Mouse (Mus musculus): ENCODE measurements at regions not wholly inside any gene's neighbourhood (a gene's known extent, or its start where the extent isn't known, plus 50 kb on each side); places are given as distances from the start of the nearest gene placed in this dataset.
A peak's percentile ranks its signal among the peaks of the same experiment; 100 is the strongest.

DNA sequence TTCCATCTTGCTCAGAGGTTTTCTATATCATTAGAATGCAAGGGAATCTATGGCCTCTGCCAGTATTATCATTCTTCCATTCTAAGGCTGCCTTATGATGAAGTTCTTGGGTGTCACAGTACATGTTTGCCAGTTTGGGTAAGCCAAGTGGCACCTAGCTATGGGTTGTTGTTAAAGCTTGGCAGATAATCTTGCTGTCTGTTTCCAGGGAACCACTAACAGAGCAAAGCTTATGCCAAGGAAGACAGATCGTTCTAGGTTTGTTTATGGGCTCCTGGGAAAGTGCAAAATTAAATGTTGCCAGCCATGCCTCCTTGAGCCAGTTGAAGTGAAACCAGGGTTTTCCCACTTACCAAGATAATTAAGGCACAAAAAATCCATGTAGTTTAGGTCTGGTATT is 292.9 kb upstream of the Cobl start:
- DNase-seq (ENCODE audit: extremely low spot score, low spot score) = no peak
- H3K27ac ChIP-seq = no peak overlapping the region
- H3K27me3 ChIP-seq (ENCODE audit: poor library complexity, severe bottlenecking) = no peaks in the 10 kb centered on the region
- H3K36me3 ChIP-seq (replicated peaks) = no peaks in the 10 kb centered on the region
- H3K4me1 ChIP-seq = no peaks in the 10 kb centered on the region
- 81% methylated on average over 1 of the region's 1 CpGs for WGBS
- no peaks in the 10 kb centered on the region for H3K9me3 ChIP-seq
- no peak overlapping the region for H3K4me3 ChIP-seq

DNA sequence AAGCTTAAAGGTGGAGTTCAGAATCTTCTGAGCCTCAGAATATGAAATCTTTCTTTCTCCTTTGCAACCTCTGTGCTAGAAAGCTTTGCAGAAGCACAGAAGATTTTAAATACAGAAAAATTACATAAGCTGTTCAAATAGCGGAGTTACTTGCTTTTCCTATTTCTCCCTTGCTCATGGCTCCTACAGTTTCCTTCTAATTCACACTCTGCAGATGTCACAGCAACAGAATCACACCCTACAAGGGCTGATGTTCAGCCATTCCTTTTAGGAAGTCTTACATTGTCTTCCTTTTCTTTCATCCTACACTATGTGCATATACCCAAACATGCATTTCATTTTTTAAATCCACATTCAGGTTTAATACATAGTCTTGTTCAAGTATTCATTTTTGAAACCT is 285.3 kb upstream of the Cobl start:
- H3K4me1 ChIP-seq = no peaks in the 10 kb centered on the region
- no peaks in the 10 kb centered on the region for H3K27me3 ChIP-seq (ENCODE audit: poor library complexity, severe bottlenecking)
- no peaks in the 10 kb centered on the region for H3K36me3 ChIP-seq (replicated peaks)
- WGBS = 97% methylated on average over 1 of the region's 1 CpGs
- no peak overlapping the region for H3K27ac ChIP-seq
- no peaks in the 10 kb centered on the region for H3K9me3 ChIP-seq
- H3K4me3 ChIP-seq = no peak overlapping the region
- DNase-seq (ENCODE audit: extremely low spot score, low spot score) = no peak

DNA sequence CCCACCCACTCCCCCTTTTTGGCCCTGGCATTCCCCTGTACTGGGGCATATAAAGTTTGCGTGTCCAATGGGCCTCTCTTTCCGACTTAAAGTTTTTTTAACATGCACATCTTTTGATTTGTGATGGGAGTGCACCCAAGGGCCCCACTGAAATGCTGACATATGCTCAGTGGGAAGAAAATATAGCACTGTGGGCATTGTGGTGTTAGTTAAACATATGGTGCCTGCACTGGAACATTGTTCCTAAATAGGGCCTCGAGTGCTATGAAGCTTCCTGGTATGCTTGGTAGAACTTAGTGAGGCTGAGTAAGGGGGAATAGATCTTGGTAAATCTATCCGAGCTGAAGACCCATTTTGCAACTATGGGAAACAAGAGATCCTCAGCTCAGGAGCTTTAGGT is 284.5 kb upstream of the Cobl start:
- 87% methylated on average over 4 of the region's 4 CpGs for WGBS
- H3K36me3 ChIP-seq (replicated peaks) = no peaks in the 10 kb centered on the region
- H3K27ac ChIP-seq = no peak overlapping the region
- H3K4me3 ChIP-seq = no peak overlapping the region
- H3K27me3 ChIP-seq (ENCODE audit: poor library complexity, severe bottlenecking) = no peaks in the 10 kb centered on the region
- H3K4me1 ChIP-seq = no peaks in the 10 kb centered on the region
- H3K9me3 ChIP-seq = no peaks in the 10 kb centered on the region
- DNase-seq (ENCODE audit: extremely low spot score, low spot score) = no peak

DNA sequence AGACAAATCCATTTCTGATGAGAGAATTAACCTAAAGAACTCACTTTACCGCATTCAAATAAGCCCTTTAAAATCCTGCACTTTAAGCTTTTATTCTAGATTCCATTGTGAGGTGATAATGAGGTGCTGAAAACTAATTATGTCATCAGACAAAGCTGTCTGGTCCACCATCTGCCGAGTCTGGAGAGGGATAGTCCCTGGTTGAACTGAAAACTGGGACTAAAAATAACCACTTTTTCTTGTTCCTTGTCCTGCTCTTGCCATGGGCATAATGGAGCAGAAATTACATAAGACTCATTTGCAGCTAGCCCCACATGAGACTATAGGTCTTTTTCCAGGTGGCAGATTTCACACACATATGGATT is 277.4 kb upstream of the Cobl start:
- Histone ChIP-seq H3K27ac (no peak overlapping the region), H3K9me3 (no peaks in the 10 kb centered on the region), H3K36me3 (replicated peaks) (no peaks in the 10 kb centered on the region), H3K27me3 (ENCODE audit: poor library complexity, severe bottlenecking) (no peaks in the 10 kb centered on the region), H3K4me3 (no peak overlapping the region), H3K4me1 (no peaks in the 10 kb centered on the region)
- 41% methylated on average over 2 of the region's 2 CpGs for WGBS
- DNase-seq (ENCODE audit: extremely low spot score, low spot score) = no peak

DNA sequence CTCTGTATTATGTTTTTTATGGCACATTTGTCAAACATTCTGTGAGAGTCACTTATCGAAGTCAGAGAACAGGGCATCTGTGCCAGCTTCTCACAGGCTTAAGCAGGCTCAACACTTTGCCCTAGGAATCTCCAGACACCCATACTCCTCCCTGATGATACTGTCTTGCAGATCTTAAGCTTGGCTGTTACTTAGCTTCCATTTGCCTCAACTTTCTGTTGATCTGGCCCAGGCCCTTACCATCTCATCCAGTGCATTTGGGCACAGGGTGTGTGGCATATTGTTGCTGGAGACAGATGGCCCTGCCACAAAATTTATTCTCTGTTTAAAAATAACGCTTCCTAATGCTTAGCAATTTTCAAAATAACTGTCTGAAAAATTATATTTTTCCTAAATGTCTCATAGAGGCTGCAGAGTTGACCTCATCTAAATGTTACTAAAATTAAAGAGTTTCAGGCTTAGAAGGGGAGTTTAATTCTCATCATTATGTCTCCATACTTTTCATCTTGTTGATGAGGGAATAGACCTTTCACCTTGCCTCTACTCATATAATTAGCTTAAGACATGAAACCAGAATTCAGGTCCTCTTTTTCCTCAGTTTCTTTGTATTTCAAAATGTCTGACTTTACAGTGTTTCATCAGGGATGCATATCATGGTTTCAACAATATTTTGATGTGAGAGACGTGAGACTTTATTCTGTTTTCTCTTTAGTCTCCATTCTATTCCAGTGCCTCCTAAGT is 276.8 kb upstream of the Cobl start:
- Histone ChIP-seq H3K27me3 (ENCODE audit: poor library complexity, severe bottlenecking) (no peaks in the 10 kb centered on the region), H3K27ac (peak overlapping the region; percentile 35; the same call in 1 of the 2 replicates), H3K36me3 (replicated peaks) (no peaks in the 10 kb centered on the region), H3K4me3 (no peak overlapping the region), H3K4me1 (no peaks in the 10 kb centered on the region), H3K9me3 (no peaks in the 10 kb centered on the region)
- WGBS = 73% methylated on average over 3 of the region's 3 CpGs
- no peak for DNase-seq (ENCODE audit: extremely low spot score, low spot score)

- H3K27me3 ChIP-seq (ENCODE audit: poor library complexity, severe bottlenecking) = no peaks in the 10 kb centered on the region
Measured at GRCm38 (mm10) chr11:12734274-12734673, 269.5 kb upstream of the Cobl start.

DNA sequence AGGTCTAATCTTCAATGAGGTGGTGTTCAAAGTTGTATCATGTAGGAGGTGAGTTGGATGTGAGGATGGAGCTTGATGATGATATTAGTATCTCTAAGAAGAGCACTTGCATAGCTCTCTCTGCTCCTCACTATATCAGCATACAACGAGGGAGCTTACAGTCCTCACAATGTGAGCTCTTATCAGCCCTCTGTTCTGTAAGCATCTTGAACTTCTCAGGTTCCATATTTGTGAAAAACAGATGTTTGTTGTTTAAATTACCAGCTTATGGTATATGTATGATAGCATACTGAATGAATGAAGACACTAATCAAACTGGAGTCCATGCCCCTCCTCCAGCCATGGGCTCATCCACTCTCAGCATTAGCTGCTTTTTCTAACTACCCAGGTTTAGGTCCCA is 262.5 kb upstream of the Cobl start:
- H3K27ac ChIP-seq = no peak overlapping the region
- WGBS = 88% methylated on average over 1 of the region's 1 CpGs
- no peaks in the 10 kb centered on the region for H3K36me3 ChIP-seq (replicated peaks)
- no peaks in the 10 kb centered on the region for H3K9me3 ChIP-seq
- no peaks in the 10 kb centered on the region for H3K27me3 ChIP-seq (ENCODE audit: poor library complexity, severe bottlenecking)
- DNase-seq (ENCODE audit: extremely low spot score, low spot score) = no peak
- H3K4me3 ChIP-seq = no peak overlapping the region
- no peaks in the 10 kb centered on the region for H3K4me1 ChIP-seq

More at GRCm38 (mm10) chr11:12734274-12734673, 269.5 kb upstream of the Cobl start:
- no peaks in the 10 kb centered on the region for H3K4me1 ChIP-seq
- no peak overlapping the region for H3K4me3 ChIP-seq
- H3K36me3 ChIP-seq (replicated peaks) = no peaks in the 10 kb centered on the region
- H3K9me3 ChIP-seq = no peaks in the 10 kb centered on the region
- 96% methylated on average over 1 of the region's 1 CpGs for WGBS
- H3K27ac ChIP-seq = no peak overlapping the region
- DNase-seq (ENCODE audit: extremely low spot score, low spot score) = no peak

DNA sequence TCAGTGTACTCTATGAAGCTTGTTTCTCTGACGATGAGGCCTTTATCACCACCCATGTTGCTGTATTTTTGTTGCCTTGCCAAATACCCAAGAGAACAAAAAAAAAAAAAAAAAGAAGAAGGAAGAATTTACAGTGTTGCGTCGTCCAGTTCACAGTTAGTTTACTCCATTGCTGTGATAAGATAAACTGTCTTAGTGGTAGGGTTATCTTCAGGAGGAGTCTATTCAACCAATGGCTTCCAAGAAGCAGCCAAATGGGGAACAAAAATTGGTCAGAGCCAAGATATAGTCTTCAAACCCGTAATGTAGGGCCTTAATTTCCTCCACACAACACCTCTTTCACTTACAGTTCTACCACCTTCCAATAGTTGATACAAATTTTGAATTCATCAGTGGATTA is 261.7 kb upstream of the Cobl start:
- DNase-seq (ENCODE audit: extremely low spot score, low spot score) = no peak
- H3K9me3 ChIP-seq = no peaks in the 10 kb centered on the region
- no peaks in the 10 kb centered on the region for H3K36me3 ChIP-seq (replicated peaks)
- no peak overlapping the region for H3K4me3 ChIP-seq
- WGBS = 86% methylated on average over 4 of the region's 4 CpGs
- no peaks in the 10 kb centered on the region for H3K4me1 ChIP-seq
- no peak overlapping the region for H3K27ac ChIP-seq
- H3K27me3 ChIP-seq (ENCODE audit: poor library complexity, severe bottlenecking) = no peaks in the 10 kb centered on the region

DNA sequence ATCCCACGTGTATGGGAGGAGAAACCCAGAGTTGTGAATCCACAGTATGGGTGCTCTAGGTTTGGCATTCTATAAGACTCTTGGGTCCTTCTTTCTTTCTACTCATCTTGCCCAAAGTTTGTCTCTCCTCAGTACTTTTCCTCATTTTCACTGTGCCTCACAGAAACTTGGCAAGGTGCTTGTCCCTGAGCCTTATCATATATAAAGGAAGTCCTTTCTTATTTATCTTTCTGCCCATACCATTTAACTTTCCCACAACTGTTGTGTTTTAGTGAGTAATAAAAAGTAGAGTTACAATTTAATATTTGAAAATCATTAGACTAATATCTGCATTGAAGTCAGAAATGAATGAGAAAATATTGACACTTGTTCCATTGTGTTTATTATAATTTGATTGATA is 257.6 kb upstream of the Cobl start:
- Histone ChIP-seq H3K4me3 (no peak overlapping the region), H3K4me1 (no peaks in the 10 kb centered on the region)
- WGBS = 40% methylated on average over 1 of the region's 1 CpGs

GRCm38 (mm10) chr11:12720169-12720568 is 255.4 kb upstream of the Cobl start:
- H3K27ac ChIP-seq = no peak overlapping the region
- 92% methylated on average over 3 of the region's 3 CpGs for WGBS
- H3K36me3 ChIP-seq (replicated peaks) = no peaks in the 10 kb centered on the region
- no peak for DNase-seq (ENCODE audit: extremely low spot score, low spot score)
- no peak overlapping the region for H3K4me3 ChIP-seq
- no peaks in the 10 kb centered on the region for H3K9me3 ChIP-seq
- no peaks in the 10 kb centered on the region for H3K27me3 ChIP-seq (ENCODE audit: poor library complexity, severe bottlenecking)
- no peaks in the 10 kb centered on the region for H3K4me1 ChIP-seq

More for the DNA sequence above, 257.6 kb upstream of the Cobl start:
- no peak overlapping the region for H3K27ac ChIP-seq
- no peaks in the 10 kb centered on the region for H3K27me3 ChIP-seq (ENCODE audit: poor library complexity, severe bottlenecking)
- no peak for DNase-seq (ENCODE audit: extremely low spot score, low spot score)
- no peaks in the 10 kb centered on the region for H3K9me3 ChIP-seq
- H3K36me3 ChIP-seq (replicated peaks) = no peaks in the 10 kb centered on the region

GRCm38 (mm10) chr11:12696321-12696720 is 231.6 kb upstream of the Cobl start:
- H3K4me3 ChIP-seq = no peak overlapping the region
- H3K27ac ChIP-seq = no peak overlapping the region
- no peak for DNase-seq (ENCODE audit: extremely low spot score, low spot score)
- H3K27me3 ChIP-seq (ENCODE audit: poor library complexity, severe bottlenecking) = no peaks in the 10 kb centered on the region
- H3K36me3 ChIP-seq (replicated peaks) = no peaks in the 10 kb centered on the region
- 38% methylated on average over 5 of the region's 5 CpGs for WGBS
- H3K9me3 ChIP-seq = no peaks in the 10 kb centered on the region
- H3K4me1 ChIP-seq = 0 out of 2 replicates have a peak, but pooled peaks cover 6% of the 10 kb centered on the region

DNA sequence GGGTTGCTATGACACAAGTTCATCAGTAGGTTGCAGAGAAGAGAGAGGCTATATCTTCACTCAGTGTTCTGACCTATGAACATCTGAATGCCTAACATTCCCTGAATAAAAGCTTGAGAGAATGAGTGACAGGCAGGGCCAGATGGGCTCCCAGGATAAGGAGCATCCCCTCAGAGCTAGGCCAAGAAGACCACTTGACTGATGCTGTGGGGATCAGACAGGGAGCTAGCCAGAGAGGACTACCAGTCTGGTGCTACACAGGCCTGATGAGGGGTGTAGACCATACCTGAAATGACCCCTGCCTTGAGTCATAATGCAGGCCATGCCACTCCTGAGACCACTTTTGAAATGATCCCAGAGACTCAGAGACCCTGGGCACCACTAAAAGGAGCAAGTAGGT is 228.1 kb upstream of the Cobl start:
- DNase-seq (ENCODE audit: extremely low spot score, low spot score) = no peak
- no peaks in the 10 kb centered on the region for H3K27me3 ChIP-seq (ENCODE audit: poor library complexity, severe bottlenecking)
- 0 out of 2 replicates have a peak, but pooled peaks cover 6% of the 10 kb centered on the region for H3K4me1 ChIP-seq
- no peaks in the 10 kb centered on the region for H3K9me3 ChIP-seq
- H3K27ac ChIP-seq = no peak overlapping the region
- no peak overlapping the region for H3K4me3 ChIP-seq
- no peaks in the 10 kb centered on the region for H3K36me3 ChIP-seq (replicated peaks)

GRCm38 (mm10) chr11:12686717-12687116 is 222.0 kb upstream of the Cobl start:
- Histone ChIP-seq H3K4me3 (no peak overlapping the region), H3K36me3 (replicated peaks) (no peaks in the 10 kb centered on the region), H3K4me1 (no peaks in the 10 kb centered on the region), H3K27me3 (ENCODE audit: poor library complexity, severe bottlenecking) (no peaks in the 10 kb centered on the region), H3K27ac (no peak overlapping the region), H3K9me3 (no peaks in the 10 kb centered on the region)
- WGBS = 93% methylated on average over 4 of the region's 4 CpGs
- no peak for DNase-seq (ENCODE audit: extremely low spot score, low spot score)
